Mouse (Mus musculus) layer of hippocampus, postnatal 25 days (tissue): Measurements from ENCODE around the gene Bmpr1b. TPM values are rescaled to one million over a fixed set of nuclear protein-coding genes. Genes with fewer than 3 reads are reported as not detected.

ENCODE experiments used
- total RNA-seq, 2 experiments: library from RNA; stranded (reverse); gene quantifications; 2 replicates each; pipeline ENCODE4 v1.2.3; 2021

Bmpr1b gene
- total RNA-seq, 2 experiments from 2014 or later = 17.1 to 18.7 TPM

Other genes starting within 250 kb of the Bmpr1b start
- 10 to 100 TPM; 21.3 to 24.5 TPM for gene Pdlim5, start 226.3 kb upstream of the Bmpr1b start, total RNA-seq